Mouse (Mus musculus): ENCODE measurements around the gene 1700021F05Rik.

Gene 1700021F05Rik

GRCm38 (mm10) chr10:43540442-43541152, at the start of gene 1700021F05Rik:
TSS of gene 1700021F05Rik (minus strand) at chr10:43540994.
- peak; percentile 91 for DNase-seq

- DNase-seq: no peak
Measured at GRCm38 (mm10) chr10:43588470-43589177, 47.8 kb upstream of the 1700021F05Rik start.

GRCm38 (mm10) chr10:43584538-43584937, 43.7 kb upstream of the 1700021F05Rik start:
- no peak for DNase-seq

- DNase-seq: no peak
Measured at GRCm38 (mm10) chr10:43581260-43581659, 40.5 kb upstream of the 1700021F05Rik start.

- peak; percentile 21 to 42 for DNase-seq
Measured at GRCm38 (mm10) chr10:43580649-43581078, 39.9 kb upstream of the 1700021F05Rik start.

- peak; percentile 64 to 66 for DNase-seq
Measured at GRCm38 (mm10) chr10:43579381-43580261, 38.8 kb upstream of the 1700021F05Rik start.

- peak; percentile 83 to 87 for DNase-seq
Measured at GRCm38 (mm10) chr10:43578754-43579380, 38.1 kb upstream of the 1700021F05Rik start.

- DNase-seq: peak in 1 of 2 experiments; percentile 61
Measured at GRCm38 (mm10) chr10:43578366-43578753, 37.6 kb upstream of the 1700021F05Rik start.

- no peak for DNase-seq
Measured at GRCm38 (mm10) chr10:43577997-43578331, 37.2 kb upstream of the 1700021F05Rik start, which contains the start of gene Cd24a. TSS of gene Cd24a (plus strand) at chr10:43578284.

GRCm38 (mm10) chr10:43577299-43577996, 36.7 kb upstream of the 1700021F05Rik start:
- peak in 1 of 2 experiments; percentile 34 for DNase-seq

- DNase-seq: peak; percentile 34 to 58
Measured at GRCm38 (mm10) chr10:43574956-43575355, 34.2 kb upstream of the 1700021F05Rik start.

- no peak for DNase-seq
Measured at GRCm38 (mm10) chr10:43574352-43574751, 33.6 kb upstream of the 1700021F05Rik start.

- no peak for DNase-seq
Measured at GRCm38 (mm10) chr10:43561311-43561710, 20.5 kb upstream of the 1700021F05Rik start.

GRCm38 (mm10) chr10:43560765-43561164, 20.0 kb upstream of the 1700021F05Rik start:
- no peak for DNase-seq

- DNase-seq: no peak
Measured at GRCm38 (mm10) chr10:43559313-43559712, 18.5 kb upstream of the 1700021F05Rik start.

GRCm38 (mm10) chr10:43557630-43558165, 16.9 kb upstream of the 1700021F05Rik start:
- no peak for DNase-seq

GRCm38 (mm10) chr10:43551388-43551787, 10.6 kb upstream of the 1700021F05Rik start:
- DNase-seq: no peak

GRCm38 (mm10) chr10:43550923-43551322, 10.1 kb upstream of the 1700021F05Rik start:
- DNase-seq: no peak

- no peak for DNase-seq
Measured at GRCm38 (mm10) chr10:43549411-43549810, 8.6 kb upstream of the 1700021F05Rik start.

- no peak for DNase-seq
Measured at GRCm38 (mm10) chr10:43541153-43541544, 355 bp upstream of the 1700021F05Rik start.

GRCm38 (mm10) chr10:43539746-43540310, 966 bp downstream of the 1700021F05Rik start:
- no peak for DNase-seq

All from thymus, adult 18-20 months (tissue).